Mouse (Mus musculus): ENCODE measurements around the gene Ptn.

Ptn gene

DNA sequence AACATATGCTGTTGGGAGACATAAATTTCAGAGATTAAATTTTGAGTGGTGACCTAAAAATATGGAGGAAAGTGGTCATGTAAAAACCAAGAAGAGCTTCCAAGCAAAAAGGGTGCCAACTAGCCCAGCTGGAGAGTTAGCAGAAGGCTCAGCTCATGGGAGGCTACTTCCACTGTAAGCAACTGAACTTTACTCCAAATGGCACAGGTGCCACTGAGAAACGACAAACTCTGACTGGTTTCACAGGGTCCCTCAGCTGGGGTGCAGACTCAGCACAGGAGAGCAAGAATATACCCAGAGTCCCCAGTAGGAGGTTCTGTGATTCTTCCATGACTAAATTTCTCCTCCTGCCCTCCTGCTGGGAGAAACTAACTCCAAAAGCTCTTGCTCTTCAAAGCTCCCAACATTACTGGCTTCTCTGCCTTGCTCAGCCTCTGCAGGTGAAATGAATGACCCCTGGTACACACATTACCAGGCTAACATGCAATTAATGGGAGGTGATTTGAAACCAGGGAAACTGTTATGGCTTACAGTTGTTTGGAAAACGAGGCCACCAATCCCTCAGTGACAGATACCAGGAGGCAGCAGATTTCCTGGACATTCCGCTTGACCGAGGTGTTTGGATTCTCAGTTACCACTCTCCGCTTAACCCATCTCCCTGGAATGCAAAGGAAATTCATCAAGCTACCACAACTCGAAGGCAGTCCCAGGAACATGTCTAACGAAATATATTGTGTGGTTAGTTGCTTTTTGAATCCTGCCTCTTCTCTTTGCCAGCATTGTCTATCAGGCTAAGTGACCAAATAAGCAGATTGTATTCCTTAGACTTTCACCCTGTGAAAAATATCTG, 2.9 kb upstream of the Ptn start:
- no peak for DNase-seq

DNA sequence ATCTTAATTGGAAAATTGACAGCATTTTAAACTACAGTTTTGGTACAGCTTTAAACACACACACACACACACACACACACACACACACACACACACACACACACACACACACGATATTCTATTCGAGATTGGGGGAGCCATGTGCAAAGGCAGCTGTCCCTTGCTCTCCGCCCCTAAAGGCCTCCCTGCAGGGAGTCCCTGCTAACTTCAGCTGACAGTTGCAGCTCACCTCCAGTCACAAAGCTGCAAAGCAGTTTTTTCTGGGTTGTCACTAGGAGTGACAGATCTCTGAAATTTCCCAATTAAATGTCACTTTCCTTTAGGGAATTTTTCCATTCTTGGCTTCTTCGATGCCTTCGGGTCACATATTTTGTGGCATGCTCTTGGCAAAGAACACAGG, 428 bp upstream of the Ptn start:
- DNase-seq: no peak

DNA sequence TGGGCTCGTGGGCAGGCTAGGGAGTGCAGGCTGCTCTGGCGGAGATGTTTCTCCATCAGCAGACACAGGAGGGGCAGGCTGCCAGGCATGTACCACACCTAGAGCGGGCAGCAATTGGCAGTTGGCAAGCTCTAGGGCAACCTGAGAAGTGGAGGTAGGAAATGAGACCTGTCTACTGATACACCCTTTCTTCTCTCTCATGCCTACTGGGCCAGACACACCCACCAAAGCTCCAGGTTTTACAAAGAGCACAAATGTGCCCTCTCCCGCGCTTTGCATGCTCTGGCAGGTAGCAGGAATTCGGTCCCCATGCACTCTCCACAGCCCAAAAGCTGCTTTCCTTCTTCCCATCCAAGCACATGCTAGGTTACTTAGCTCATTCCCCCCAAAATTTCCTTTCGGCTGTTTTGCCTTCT, 701 bp downstream of the Ptn start:
- peak; percentile 25 for DNase-seq

DNA sequence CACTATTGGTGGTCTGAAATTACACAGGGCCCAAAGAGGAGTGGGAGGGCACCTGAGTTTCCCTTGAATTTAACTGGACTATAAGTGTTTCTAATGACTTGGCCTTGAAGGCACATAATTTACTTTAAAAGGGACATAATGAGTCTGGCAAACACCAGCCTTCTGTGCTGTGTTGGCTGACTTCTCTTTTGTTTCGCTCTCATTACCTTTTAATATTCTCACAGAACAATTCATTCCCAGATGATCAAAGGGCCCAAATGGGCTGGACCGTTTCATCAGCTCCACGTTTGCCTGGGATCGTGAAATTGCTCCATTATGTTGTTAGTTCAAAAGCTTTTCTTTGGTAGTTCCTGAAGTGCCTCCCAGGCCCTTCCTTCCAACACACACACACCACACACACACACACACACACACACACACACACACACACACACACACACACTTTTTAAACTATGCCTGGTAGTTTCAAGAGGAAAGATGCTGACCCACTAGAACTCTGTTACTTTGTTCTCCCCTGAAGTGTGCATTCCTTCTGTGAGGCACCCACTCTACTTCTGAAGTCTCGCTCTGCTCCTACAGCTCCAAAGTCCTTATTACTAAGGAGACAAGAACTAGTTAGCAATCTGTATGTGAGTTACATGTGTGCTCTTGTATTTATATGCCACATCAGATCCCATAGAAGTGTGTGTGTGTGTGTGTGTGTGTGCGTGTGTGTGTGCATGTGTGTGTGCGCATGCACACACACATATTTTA, 1.5 kb downstream of the Ptn start:
- DNase-seq: no peak

DNA sequence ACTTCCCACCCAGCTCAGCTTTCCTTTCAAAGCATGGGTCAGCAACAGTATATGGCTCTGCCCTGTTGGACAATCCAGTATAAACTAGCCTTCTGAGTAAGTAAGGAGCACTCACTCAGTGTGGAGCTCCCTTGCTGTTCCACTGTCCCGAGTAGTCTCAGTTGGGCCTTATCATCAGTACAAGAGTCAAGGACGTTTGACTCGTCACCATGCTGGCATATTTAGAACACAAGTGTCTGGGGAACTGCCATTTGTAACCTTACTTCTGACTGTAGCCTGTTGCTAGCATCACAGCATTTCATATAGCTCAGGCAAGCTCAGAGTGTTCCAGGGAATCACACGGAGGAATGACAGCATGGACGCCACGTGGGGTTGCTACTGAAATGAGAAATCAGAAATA, 3.1 kb downstream of the Ptn start:
- DNase-seq: no peak

DNA sequence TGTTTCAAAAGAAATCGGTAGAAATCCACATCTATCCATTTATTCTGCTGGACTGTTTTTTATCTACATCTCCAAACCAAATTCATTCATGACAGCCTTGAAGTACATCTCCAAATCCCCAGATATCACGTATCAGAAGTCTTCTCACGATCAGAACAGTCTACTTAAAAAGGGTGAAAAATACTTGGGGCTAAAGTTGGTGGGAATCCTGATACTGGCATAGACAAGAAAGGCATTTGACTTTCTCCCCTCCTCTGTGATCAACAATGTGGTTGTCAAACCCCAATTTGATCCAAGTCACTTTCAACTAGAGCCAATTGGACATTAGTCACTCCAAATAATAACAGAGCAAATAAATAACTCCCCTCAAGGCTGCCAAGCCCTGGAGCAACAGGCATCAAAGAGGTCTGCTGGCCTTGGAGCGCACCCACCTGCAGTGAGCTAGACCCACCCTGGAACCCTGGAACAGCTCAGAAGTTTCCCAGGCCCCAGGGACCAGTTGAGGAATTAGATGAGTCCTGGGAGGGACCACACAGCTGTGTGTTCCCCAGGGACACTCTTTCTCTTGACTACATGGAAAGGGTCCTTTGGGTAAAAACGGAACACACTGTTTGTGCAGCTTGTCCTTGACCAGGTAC, 9.6 kb downstream of the Ptn start:
- DNase-seq: no peak

DNA sequence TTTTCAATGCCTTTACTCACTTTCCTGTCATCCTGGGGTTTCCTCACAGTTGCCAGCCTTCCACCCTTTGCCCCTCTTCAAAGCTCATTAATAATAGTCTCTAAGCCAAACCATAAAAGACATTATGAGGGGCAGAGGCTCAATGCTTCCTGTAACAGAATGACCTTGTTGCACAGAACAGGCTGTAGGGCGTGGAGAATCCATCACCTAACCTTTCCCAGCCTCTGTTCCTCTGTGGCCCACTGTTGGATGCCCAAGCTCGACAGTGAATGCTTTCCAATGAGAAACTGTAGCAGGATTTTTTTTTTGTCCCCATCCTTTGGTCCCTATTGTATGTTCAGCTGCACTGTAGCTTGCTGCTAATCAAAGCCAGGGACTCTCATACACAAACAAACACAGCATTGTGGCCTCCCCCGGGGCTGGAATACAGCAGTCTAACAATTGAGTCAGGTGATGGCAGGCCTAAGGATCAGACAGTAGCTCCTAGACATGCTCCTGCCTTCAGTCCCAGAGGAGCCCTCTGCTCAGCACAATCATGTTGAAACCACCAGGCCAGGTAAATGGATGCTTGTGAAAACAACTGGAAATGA, 12.9 kb downstream of the Ptn start:
- no peak for DNase-seq

DNA sequence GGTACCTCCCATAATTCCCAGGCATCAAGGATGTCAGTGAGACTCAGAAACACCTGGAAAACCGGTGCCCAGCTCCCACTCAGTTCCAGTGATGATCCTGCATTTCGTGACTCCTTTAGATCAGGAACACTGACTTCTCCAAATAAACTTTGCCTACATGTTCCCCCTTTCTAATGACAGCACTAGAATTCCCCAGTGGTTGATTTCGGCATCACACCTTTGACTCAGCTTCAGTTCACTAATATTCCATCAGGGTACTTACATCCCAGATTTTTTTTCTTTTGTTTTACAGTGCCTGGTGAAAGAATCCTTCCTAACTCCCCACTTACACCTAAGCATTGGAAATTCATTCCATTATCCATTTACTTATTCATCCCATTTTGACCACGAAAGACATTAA, 15.5 kb downstream of the Ptn start:
- DNase-seq: no peak

DNA sequence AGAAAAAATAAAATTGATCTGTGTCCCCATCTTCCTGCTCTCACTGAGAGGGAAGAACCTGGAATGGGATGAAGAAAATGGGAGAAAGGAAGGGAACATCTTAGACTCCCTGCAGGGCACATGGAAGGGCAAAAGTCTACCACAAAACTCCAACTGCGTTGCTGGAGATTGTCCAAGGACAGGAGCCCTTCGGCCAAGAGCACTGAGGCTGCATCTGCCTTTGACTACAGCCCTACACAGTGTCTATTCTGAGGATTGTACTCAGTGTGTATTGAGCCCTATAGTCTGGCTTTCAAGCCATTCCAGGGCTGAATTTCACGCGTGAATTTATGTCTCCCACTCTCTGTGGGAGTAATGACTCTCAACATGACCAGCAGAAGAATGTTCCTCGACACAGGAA, 16.2 kb downstream of the Ptn start:
- DNase-seq: no peak

DNA sequence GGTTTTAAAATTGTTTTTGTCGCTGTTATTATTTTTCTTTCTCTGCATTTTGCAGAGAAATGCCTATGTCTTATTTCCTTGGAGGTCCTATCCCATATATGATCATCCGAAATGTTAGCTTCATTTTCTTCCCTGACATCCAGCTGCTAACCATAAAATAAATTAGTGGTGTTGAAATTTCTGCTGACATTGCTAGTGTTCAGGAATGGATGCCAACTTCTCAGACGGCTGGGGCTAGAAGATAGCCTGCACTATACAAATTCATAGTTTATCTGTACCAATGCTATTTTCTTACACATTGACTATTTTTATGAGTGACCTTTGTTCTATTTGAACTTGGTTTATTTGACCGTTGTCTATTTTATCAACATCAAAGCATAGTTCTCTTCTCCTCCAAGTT, 20.8 kb downstream of the Ptn start:
- DNase-seq: no peak

DNA sequence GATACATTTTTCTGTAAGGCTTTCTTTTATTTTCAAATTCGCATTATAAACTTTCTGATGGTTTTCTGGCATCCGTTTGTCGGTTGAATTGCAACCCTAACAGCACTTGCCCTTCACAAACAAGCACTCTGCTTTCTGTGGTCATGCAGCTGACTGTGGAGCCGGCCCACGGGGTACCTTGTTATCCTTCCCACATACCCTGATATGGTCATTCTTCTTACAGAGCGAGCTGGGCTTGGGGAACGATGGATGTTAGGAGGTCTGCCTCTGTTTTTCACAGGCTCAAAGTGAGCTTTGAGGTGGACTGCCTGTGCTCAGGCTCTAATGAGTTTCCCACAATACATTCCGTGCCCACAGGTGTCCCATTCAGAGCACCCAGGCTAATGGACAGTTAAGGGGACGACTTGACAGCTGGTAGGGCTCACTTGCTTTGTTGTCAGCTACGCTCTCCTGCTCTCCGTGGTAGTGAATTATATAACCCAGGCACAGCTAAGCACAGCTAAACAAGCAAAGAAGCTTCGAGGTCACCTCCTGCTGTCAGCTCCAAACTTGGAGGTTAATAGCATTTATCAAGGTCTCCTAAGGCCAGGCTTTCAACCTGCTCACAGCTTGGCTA, 21.3 kb downstream of the Ptn start:
- no peak for DNase-seq

DNA sequence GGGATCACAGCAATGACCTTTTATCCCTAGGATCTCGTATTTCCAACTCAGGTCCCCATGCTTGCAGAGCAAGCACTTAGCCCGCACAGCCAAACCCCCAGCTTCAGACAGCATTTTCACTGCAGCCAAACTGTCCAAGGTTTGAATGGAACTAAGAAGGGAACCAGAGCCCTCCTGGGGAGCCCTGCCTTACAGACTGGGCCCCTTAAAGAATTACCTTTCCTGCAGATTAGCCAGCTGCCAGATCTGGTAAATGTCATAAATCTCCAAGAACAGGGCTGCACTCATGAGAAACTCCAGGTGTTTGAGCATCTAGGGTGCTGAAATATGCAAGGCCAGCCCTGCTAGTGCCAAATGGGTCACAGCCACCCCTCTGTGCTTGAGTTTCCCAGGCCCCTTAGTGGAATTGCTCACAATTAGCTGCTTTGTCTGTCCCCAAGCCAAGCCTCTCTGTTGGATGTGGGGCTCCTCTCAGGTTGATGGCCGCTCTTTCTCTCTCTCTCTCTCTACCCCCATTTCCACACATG, 25.3 kb downstream of the Ptn start:
- no peak for DNase-seq

DNA sequence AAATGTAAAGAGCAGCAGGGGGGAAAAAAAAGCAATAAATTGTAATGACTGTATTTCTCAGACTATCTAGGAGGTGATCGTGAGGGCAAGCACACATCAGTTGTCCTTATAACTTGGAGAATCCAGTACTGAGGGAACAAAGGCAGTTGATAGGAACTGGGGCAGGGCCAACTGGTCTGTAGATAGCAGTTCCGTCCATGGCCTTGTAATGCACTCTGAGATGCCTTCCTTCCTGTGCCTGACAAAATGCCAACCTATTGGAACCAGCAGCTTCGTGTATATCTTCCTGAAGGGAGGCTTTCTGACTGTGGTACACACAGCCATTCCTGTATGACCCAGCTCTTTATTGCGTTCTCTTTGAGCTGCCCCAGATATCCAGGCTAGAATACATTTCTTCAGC, 27.5 kb downstream of the Ptn start:
- DNase-seq: no peak

DNA sequence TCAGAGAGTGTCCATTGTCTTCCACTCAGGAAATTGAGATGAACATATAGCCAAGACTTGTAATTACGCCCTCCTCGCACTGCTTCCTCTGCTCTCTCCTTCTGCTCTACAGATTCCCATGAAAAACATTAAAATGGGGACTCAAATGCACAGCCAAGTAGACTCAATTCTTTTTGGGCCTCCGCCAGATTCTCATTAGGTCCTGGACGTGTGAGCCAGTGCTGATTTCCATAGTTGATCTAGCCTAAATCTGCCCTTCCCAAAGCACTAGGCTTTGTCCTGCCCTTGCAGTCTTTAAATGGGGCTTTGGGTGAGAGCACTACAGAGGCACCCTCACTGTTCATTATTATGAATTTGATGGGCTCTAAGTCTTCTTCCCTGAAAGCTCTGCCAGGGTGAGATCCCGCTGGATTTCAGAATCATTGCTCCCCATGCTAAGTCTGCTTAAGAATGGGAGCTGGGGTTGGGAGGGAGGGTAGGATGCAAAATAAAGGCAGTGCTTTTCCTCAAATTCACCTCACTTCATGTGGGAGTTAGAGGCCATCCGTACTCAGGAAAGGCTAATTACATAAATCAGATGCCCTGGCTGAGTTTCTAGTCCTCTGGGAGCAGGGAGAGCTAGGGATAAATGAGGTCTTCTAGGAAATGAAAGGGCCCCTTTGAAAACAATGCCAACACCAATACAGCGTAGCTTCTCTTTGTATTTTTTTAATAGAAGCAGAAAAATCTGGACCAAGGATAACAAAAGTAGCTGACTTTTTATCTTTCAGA, 32.3 kb downstream of the Ptn start:
- DNase-seq: no peak

DNA sequence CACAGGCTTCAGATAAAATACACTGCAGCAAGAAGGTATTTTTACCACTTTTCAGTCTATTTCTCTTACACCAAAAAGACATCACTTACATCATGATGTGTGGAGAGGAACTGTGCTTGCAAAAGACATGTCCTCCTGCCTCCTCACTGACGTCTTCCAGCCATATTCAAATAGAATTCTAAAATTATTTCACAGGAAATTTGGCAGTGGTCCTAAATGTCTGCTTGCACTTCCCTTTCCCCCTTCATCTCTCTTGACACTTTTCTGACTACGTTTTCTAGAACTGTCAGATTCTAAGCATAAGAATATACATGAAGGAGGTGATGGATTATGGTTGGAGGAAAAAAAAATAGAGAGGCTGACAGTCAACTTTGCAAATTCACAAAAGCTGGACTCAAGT, 33.0 kb downstream of the Ptn start:
- no peak for DNase-seq

DNA sequence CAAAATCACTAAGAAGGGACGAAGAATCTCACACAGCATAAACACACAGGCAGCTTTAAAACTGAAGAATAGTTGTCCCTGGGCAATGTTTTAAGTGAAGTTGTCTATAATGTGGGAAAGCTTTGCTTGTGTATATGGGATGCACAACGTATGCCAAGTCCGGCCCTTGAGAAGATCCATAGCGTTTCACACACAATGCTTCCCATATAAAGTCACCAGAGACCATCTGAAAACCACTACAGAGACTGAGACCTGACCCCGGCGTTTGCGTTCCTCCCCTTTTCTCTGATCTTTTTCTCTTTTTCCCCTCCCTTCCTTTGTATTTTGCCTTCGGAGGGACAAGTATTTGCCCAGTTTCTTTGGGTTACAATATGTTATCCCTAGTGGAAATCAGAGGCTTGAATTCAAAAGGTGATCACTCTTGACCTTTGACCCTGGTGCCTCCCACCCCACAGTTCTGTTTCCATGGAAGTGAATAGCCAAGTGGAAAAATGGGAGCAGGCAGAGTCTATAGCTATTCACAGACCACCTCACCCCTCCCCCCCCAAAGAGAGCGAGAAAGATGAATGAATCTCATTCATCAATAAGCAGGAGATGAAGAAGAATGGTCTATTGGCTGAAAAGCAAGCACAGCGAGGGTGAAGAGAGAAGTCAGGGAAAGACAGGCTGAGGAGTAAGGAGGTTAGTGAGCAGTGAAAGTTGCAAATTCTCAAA, 34.2 kb downstream of the Ptn start:
- no peak for DNase-seq

DNA sequence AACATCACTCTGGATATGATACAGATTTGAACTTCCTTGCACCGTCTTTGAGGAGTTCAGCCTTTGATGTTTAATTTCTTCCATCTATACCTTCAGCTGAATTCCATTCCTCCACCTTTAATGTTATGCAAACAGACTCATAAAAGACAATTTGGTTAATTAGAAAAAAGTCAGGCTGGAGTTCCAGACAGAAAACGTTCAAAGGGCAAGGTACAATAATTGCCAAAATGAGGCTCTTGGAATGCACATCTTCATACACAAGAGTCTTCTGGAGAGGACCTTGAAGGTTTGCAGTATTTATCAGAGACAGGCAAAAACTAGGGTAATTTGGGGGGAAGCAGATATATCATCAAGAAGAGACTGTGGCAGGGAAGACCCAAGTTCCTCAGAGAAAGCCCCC, 37.5 kb downstream of the Ptn start:
- DNase-seq: no peak

DNA sequence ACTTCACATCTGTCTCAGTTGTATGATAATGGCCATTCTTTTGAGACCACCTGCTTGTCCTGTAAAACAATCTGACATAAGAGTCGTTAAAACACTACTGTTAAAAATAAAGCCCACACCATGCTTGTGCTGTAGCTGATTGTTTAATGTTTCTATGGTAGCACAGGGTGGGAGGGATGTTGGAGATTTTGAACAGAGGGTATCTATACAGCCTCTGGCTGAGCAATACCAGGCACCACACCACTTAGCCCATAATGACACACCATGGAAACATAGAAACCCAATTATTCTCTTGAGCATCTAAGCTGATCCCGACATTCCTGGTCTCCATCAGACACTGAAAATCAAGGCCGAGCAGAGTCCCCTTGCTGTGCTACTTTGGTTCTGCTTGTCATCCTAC, 41.0 kb downstream of the Ptn start:
- DNase-seq: no peak

DNA sequence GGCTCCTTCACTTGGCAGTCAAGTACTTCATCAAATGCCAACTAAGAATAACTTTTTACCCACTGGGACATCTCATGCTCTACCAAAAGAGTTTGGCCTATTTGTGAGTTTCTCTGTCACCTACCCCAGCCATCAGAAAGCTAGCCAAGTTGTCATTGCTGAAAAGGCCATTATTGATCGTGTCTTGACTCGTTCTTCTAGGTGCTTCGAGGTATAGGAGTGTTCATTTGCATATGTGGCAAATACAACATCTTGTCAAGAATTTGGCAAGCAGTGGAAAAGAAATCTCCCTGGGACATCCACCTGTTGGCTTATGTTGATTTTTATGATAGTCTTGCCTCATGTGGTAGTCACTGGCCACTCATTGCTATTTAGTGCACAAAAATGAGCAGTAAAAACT, 43.1 kb downstream of the Ptn start:
- DNase-seq: no peak

DNA sequence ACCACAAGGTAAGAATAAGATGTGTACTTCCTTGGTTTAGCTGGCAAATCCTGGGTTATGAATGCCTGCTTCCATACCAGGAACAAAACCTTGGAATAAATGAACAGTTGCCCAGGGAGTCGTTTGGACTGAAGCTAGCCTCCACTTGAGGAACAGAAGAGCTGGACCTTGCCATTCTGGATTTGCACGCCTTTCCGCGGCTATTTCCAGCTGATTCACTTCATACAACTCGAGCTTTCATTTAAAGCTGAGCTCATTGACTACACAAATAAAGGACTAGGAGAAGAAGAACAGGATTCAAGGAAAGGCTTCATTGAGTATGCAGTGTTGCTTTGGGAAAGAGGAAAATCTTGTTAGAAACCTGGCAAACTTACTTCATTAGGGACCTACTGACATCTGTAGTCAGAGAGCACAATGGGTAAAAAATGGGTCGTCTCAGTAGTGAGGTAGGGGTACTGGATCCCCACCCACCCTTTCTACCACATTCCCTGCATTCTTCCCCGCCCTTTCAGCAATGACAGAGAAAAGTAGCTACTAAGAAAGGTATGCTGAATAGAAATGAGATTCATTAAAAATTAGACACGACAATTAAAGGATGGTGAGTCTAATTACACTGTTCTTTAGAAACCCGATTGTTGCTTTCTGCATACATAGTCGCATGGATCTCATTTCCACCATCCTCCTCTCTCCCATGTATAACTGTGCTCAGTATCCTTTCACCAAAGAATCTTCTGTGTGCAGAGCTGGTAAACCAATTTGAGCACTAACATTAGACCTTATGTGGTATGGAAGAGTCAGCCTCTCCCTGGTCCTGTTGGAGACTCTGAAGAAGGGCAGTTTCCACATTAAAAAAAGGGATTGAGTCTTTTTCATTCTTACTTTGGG, 54.8 kb downstream of the Ptn start:
- no peak for DNase-seq

All from kidney, adult 18-20 months (tissue).